Mouse (Mus musculus) embryo, embryonic 9.5 days (tissue): Measurements from ENCODE around the gene Aph1a.
"Not testable (repeated sequence)": the region's sequence is repeated elsewhere in the genome, so short reads cannot be mapped to it uniquely, and the experiment has no call there.

Experiments
- DNase-seq: peaks from one replicate; pipeline ENCODE4 v3.0.0-alpha.2; 2017; ENCODE audit errors: extremely low spot score

Aph1a gene

GRCm38 (mm10) chr3:95887596-95887995 lies 6.2 kb upstream of the Aph1a start:
- DNase-seq: no peak

GRCm38 (mm10) chr3:95889664-95890063 lies 4.1 kb upstream of the Aph1a start:
- no peak for DNase-seq

GRCm38 (mm10) chr3:95891211-95892065 lies 2.3 kb upstream of the Aph1a start, which contains the start of gene BC028528:
Gene BC028528 (minus strand): TSS chr3:95892005.
- peak; percentile 54 for DNase-seq

- DNase-seq: peak; percentile 53
Measured at GRCm38 (mm10) chr3:95892066-95893052, 1.4 kb upstream of the Aph1a start.

- DNase-seq: no peak
Measured at GRCm38 (mm10) chr3:95893126-95893525, 643 bp upstream of the Aph1a start.

- peak; percentile 55 for DNase-seq
Measured at GRCm38 (mm10) chr3:95894317-95895160, 770 bp downstream of the Aph1a start.

GRCm38 (mm10) chr3:95895501-95895900 lies 1.7 kb downstream of the Aph1a start:
- DNase-seq: not testable (repeated sequence)

- no peak for DNase-seq
Measured at GRCm38 (mm10) chr3:95899800-95900524, 6.2 kb downstream of the Aph1a start.

GRCm38 (mm10) chr3:95901616-95902372 lies 8.0 kb downstream of the Aph1a start:
- no peak for DNase-seq

- no peak for DNase-seq
Measured at GRCm38 (mm10) chr3:95902373-95902625, 8.5 kb downstream of the Aph1a start.

- DNase-seq: peak; percentile 24
Measured at GRCm38 (mm10) chr3:95902643-95903042, 8.9 kb downstream of the Aph1a start.

- DNase-seq: peak; percentile 72
Measured at GRCm38 (mm10) chr3:95903753-95904502, 10.2 kb downstream of the Aph1a start.

- DNase-seq: peak; percentile 78
Measured at GRCm38 (mm10) chr3:95904568-95904967, 10.8 kb downstream of the Aph1a start, which contains the start of gene Car14. Gene Car14 (minus strand): TSS chr3:95904691.

- peak; percentile 90 for DNase-seq
Measured at GRCm38 (mm10) chr3:95905146-95905939, 11.6 kb downstream of the Aph1a start.

- DNase-seq: peak; percentile 77
Measured at GRCm38 (mm10) chr3:95905940-95906492, 12.2 kb downstream of the Aph1a start.

- DNase-seq: peak; percentile 76
Measured at GRCm38 (mm10) chr3:95906860-95907259, 13.1 kb downstream of the Aph1a start.

GRCm38 (mm10) chr3:95907613-95908012 lies 13.8 kb downstream of the Aph1a start:
- DNase-seq: no peak

- no peak for DNase-seq
Measured at GRCm38 (mm10) chr3:95914706-95915105, 20.9 kb downstream of the Aph1a start.
